Mouse (Mus musculus) cerebellum, adult 9-10 months (tissue): ENCODE measurements at regions not wholly inside any gene's neighbourhood (a gene's known extent, or its start where the extent isn't known, plus 50 kb on each side); places are given as distances from the start of the nearest gene placed in this dataset.
A peak's percentile ranks its signal among the peaks of the same experiment; 100 is the strongest.

ENCODE experiments used
- DNase-seq: peaks from one replicate; pipeline ENCODE4 v3.0.0; 2022

GRCm38 (mm10) chr3:79996803-79997202 is 112.5 kb downstream of the Fam198b start:
- no peak for DNase-seq

DNA sequence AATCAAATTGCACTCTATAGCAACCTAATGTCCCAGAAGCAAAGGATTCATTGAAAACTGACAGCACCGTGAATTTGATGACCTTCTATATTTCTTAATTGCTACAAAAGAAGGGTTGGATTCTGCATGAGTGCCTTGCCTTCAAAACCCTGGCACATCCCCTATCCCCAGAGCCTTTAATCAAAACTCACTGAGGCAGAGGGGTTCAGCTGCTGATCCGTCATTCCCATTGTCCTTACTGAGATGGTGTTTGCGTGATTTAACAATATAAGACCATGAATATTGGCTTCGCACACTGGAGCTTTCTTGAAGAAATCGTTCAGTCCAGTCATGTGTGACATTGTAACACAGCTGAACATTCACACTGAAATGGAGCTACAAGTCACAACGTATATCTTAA is 118.0 kb downstream of the Fam198b start:
- DNase-seq: no peak

GRCm38 (mm10) chr3:80003300-80004090 is 119.2 kb downstream of the Fam198b start:
- DNase-seq: no peak

- DNase-seq: no peak
Observed at GRCm38 (mm10) chr3:80004556-80004955, 120.2 kb downstream of the Fam198b start.

- DNase-seq: no peak
Observed at GRCm38 (mm10) chr3:80004966-80005365, 120.6 kb downstream of the Fam198b start.

DNA sequence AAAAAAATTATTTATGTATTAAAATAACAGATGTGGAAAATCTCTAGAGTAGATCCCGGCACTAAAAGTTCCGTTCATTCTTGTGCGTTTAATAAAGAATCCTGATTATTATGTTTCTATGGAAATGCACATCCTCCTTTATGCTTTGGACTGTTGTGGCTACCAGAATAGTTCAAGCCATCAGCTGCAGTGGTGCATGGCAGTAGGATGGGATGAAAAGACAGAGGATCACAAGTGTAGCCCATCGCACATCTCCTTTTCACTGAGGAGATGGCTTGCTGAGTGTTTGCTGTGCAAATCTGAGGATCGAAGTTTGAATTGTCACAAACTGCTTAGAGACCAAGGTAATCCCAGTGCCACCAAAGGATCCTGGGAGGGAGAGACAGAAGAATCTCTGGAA is 121.0 kb downstream of the Fam198b start:
- no peak for DNase-seq

GRCm38 (mm10) chr3:80006263-80006662 is 121.9 kb downstream of the Fam198b start:
- DNase-seq: no peak

- no peak for DNase-seq
Observed at GRCm38 (mm10) chr3:80007006-80007405, 122.7 kb downstream of the Fam198b start.

DNA sequence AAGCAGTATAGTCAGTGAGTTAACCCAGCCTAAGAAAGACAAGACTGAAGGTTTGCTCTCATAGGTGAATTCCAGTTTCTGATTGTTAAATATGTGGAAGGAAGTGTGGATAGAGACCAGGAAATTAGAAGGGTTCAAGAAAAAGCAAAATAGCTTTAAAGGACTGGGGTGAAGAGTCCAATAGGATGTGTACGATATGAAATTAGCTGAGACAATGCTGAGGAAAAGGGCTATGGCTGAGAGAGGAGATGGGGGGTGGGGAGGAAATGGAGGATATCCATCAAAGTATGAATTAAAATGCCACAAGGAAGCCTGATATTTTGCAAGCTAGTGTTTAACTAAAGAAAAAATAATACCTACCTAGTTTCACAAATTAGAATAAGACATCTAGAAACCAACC is 124.9 kb downstream of the Fam198b start:
- DNase-seq: no peak

DNA sequence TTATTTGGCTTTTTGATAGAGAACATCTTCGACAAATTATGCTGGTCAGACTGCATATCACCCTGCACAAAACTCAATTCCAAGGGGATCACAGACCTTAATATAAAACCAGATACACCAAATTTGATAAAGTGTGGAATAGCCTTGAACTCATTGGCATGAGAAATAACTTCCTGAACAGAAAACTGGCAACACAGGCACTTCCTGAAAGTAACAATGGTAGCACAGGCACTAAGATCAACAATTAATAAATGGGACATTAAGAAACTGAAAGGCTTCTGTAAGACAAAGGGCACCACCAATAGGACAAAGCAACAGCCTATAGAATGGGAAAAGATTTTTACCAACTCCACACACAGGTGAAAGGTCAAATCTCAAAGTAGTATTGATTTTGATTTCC is 141.5 kb downstream of the Fam198b start:
- DNase-seq: no peak

DNA sequence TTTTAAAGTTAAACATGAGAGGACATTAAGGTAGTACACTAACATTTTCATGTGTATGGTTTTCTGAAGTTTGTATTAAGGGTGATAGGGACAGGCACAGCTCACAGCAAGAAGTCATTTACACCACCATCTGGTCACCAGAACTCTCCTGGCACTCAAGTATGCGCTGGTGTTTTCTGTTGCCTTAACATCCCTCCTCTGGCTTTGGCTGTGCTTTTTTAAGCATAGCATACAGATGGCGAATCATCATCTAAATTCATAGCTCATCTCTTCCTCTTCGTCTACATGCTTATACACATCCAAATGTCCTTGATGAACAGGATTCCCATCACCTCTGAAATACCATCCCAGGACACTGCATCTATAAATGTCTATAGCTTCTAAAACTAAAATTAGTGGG is 148.7 kb downstream of the Fam198b start:
- DNase-seq: no peak

DNA sequence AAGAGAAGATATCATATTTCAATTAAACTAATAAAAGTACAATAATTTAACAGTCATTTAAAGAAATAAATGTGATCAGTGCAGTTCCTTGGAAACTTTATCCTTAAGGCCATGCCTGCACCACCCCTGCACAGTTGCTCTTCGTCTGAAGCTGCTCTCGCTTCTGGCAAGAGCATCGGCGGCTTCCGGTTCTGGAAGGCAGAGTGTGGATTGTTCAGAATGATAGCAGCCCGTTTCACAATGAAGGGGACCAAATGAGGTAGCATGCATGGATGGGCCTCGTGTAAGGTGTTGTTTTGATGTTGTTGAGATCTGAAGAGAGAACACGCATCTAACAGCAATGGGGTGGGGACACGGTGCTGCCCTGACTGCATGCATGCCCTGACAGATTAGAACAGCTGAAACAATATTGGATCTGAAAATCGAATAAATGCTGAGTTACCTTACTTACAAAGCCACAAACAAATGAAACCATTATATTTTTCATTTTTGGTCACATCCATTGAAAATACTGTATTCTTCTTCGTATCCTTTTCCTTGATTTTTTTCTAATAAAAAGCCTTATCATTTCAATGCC is 154.3 kb downstream of the Fam198b start:
- DNase-seq: no peak

GRCm38 (mm10) chr3:80042756-80043484 is 158.6 kb downstream of the Fam198b start:
- no peak for DNase-seq

GRCm38 (mm10) chr3:80049495-80050225 is 165.3 kb downstream of the Fam198b start:
- no peak for DNase-seq

DNA sequence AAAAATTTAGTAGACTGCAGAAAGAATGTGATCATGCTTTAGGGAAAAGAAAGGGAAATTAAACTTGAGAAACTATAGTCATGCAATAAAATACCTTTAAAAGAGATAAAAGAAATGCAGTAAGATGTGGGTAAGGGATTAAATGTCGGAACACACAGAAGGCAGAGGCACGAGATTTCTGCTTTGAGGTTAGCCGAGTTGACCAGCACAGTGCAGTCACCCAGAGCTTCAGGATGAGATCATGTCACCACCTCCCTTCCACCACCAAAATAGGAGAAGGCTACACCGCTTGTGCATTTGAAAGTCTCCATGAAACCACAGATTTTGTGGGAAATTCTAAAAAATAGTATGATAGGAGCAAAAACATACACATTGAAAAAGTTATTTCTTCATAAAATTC is 166.6 kb downstream of the Fam198b start:
- no peak for DNase-seq

DNA sequence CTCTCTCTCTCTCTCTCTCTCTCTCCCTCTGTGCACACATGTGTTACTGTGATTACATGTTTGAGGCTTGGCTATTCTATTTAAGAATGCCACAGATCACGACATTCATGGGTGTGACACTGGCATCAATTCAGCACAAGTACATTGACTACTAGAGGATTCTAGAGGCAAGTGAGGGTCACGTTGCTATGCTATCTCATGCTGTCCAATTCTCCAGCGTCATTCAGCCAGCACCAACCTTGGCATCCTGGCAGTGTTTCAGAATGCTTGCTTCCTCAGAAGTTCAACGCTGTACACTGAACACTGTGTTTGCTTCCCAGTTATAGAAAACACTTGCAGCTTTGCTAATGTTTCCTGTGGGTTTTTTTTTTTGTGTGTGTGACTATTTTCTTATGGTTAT is 167.6 kb downstream of the Fam198b start:
- no peak for DNase-seq

DNA sequence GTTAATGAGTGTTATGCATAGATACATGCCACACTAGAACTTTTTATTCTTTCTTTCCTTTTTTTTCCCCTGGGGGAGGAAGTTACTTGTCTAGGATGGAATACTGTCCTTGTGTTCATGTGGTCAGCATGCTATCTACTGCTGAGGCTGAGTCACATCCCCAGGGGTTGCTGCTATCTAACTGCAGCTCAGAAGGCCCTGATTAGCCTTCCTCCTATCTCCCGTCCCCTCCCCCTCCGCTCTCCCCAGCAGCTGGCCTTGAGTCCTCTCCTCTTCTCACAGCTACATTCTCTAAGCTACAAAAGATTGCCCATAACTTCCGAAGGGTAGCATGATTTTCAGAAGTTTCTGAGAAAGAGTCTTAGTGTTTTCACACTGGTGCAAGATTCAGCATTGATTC is 168.5 kb downstream of the Fam198b start:
- DNase-seq: no peak

- DNase-seq: no peak
Observed at GRCm38 (mm10) chr3:80053435-80053834, 169.1 kb downstream of the Fam198b start.

GRCm38 (mm10) chr3:80056636-80057350 is 172.5 kb downstream of the Fam198b start:
- DNase-seq: no peak

GRCm38 (mm10) chr3:80058722-80059121 is 174.4 kb downstream of the Fam198b start:
- peak; percentile 27 for DNase-seq

GRCm38 (mm10) chr3:80070726-80071125 is 186.4 kb downstream of the Fam198b start:
- DNase-seq: no peak

DNA sequence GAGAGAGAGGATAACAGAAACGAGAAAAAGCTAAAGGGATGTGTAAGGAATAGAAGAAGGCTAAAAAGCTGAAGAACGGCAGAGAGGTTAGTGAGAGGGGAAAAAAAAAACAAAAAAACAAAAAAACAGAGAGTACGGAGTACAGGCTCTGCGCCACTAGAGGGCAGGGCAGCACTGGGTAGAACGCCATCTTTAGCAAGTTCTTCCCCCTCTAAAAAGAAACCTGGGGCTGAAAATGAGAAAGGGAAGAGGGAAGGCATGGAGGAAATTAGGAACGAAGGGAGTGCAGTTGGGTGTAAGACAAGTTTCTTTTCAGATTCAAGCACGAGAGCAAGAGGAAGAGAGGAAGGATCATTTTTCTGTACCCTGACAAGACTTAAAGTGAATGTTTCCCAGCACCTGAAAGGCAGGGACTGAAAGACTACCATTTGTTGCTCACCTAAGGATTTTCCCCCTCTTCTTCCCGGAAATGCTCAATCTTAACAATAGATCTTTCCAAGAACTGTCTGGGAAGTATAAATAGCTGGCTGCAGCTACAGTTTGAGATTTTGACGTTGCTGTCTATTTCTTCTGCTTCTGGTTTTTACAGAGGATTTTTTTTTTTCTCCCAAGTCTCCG is 195.6 kb downstream of the Fam198b start:
- peak; percentile 62 for DNase-seq
